Mouse (Mus musculus): ENCODE data around the gene Avpi1.

DNA sequence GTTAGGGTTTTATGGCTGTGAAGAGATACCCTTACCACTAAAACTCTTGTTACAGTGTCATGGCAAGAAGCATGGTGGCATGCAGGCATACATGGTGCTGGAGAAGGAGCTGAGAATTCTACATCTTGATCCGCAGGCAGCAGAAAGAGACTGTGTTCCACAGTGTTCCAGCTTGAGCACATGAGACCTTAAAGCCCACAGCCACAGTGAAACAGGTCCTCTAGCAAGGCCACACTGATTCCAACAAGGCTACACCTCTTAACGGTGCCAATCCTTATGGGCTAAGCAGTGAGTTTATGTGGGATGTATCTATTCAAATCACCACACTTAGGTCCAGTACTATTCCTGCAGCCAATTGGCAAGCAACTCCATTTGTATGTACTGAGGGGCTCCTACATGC is 16.9 kb upstream of the Avpi1 start:
- no peak for TF ChIP-seq CTCF (IDR thresholded peaks at IDR 0.05; ENCODE audit: borderline replicate concordance, insufficient read depth, low read depth, low read length)
- TF ChIP-seq POLR2A (IDR thresholded peaks at IDR 0.05; ENCODE audit: borderline replicate concordance, insufficient read depth, low read length) = no peak

Data from cerebellum, adult 2 months (tissue).